Comparison of ENCODE assay signal across 10 mouse cellular contexts in genomic region chr9:96800131-96800825, GRCm38 (mm10). TPM values are rescaled to one million over a fixed set of nuclear protein-coding genes. Genes with fewer than 3 reads are reported as not detected.
A peak's percentile ranks its signal among the peaks of the same experiment; 100 is the strongest.
DNase-seq lines count a peak whose midpoint lies in the region; ATAC-seq and TF ChIP-seq lines count a peak whose summit lies in the region.
"Had no signal": no experiment of that assay in that cellular context is flagged by ENCODE, and none has a peak within 500 bp of the region (broad histone marks: within the 10 kb centered on the region; RNA-seq: fewer than 3 reads in every experiment).

No protein-coding gene starts in this region.

- H3K4me2 ChIP-seq in intestine, postnatal 0 days (replicated peaks; ENCODE audit: low read depth) = no peak overlapping the region
- H3K4me2 ChIP-seq: limb, embryonic 12.5 days had no signal

- H3K9ac ChIP-seq in intestine, postnatal 0 days (ENCODE audit: low read depth, low read length) = no peak overlapping the region
- H3K9ac ChIP-seq: limb, embryonic 12.5 days had no signal

- DNase-seq in layer of hippocampus, adult 2 months (ENCODE audit: low spot score in 2 of 2) = no peak
- DNase-seq in layer of hippocampus, adult 9-11 months = no peak
- peak; percentile 68 for DNase-seq in CD4-positive, CD25-positive, alpha-beta regulatory T cell, adult 2 months (ENCODE audit: low read depth, low spot score)
- DNase-seq in ZHBTc4 (ENCODE audit: low read depth, low spot score) = peak; percentile 82
- DNase-seq in neural tube, embryonic 10.5 days (ENCODE audit: extremely low spot score, low spot score) = no peak
- DNase-seq in urinary bladder, postnatal 10 days (ENCODE audit: low spot score) = no peak
- DNase-seq in layer of hippocampus, postnatal 10 days (ENCODE audit: low spot score in 2 of 2) = no peak
- DNase-seq: heart, postnatal 36 days had no signal

- H3K4me1 ChIP-seq in intestine, postnatal 0 days (replicated peaks; ENCODE audit: control insufficient read depth, insufficient read depth, low read length) = no peaks in the 10 kb centered on the region

- ATAC-seq in intestine, postnatal 0 days = no peak

- 14% methylated on average over 5 of the region's 5 CpGs for WGBS in intestine, postnatal 0 days

- TF ChIP-seq CTCF in layer of hippocampus, adult 2 months (conservative IDR thresholded peaks at IDR 0.05) = peak; percentile 63
- peak; percentile 77 for TF ChIP-seq CTCF in intestine, postnatal 0 days (IDR thresholded peaks at IDR 0.05; ENCODE audit: low read depth)

- H3K4me3 ChIP-seq in layer of hippocampus, adult 2 months = no peak overlapping the region
- H3K4me3 ChIP-seq in intestine, postnatal 0 days (ENCODE audit: low read depth, low read length) = no peak overlapping the region
- H3K4me3 ChIP-seq: limb, embryonic 12.5 days had no signal

- no peaks in the 10 kb centered on the region for H3K36me3 ChIP-seq in intestine, postnatal 0 days (ENCODE audit: control insufficient read depth, insufficient read depth)
- H3K36me3 ChIP-seq: limb, embryonic 12.5 days had no signal

- H3K27ac ChIP-seq in layer of hippocampus, adult 2 months = no peak overlapping the region
- no peak overlapping the region for H3K27ac ChIP-seq in intestine, postnatal 0 days (ENCODE audit: low read depth, low read length)
- H3K27ac ChIP-seq: limb, embryonic 12.5 days had no signal

- no peaks in the 10 kb centered on the region for H3K9me3 ChIP-seq in intestine, postnatal 0 days (ENCODE audit: control insufficient read depth)
- H3K9me3 ChIP-seq: limb, embryonic 12.5 days had no signal

- H3K27me3 ChIP-seq in intestine, postnatal 0 days (replicated peaks; ENCODE audit: control insufficient read depth, insufficient read depth, low read length) = no peaks in the 10 kb centered on the region
- H3K27me3 ChIP-seq: limb, embryonic 12.5 days had no signal

RNA-seq across cellular contexts. Expression of gene Zbtb38, which starts 47.6 kb away (rescaled TPM):
- total RNA-seq in layer of hippocampus, adult 2 months (2021) = 10 to 100 TPM; 57.9 to 65.3 TPM
- 18.5 and 20.8 TPM in 2 replicates for polyA plus RNA-seq in intestine, postnatal 0 days (2015; fragmentation: Nextera tagmentation; extraction: Ambion mirVana)
- total RNA-seq in layer of hippocampus, postnatal 10 days (2021) = 10 to 100 TPM; 42.3 to 45.2 TPM

Comparison
In these comparisons a context has a peak if more than half of its experiments do, and no peak if none do; other contexts are left out.
1. DNase-seq: peak in CD4-positive, CD25-positive, alpha-beta regulatory T cell, adult 2 months (single experiment) and ZHBTc4 (single experiment); none in layer of hippocampus, adult 2 months (0 of 2), layer of hippocampus, adult 9-11 months (single experiment), neural tube, embryonic 10.5 days (single experiment), urinary bladder, postnatal 10 days (single experiment) and layer of hippocampus, postnatal 10 days (0 of 2).